Mouse (Mus musculus): ENCODE results near the gene Usp17lc.
"Not testable (repeated sequence)": the region's sequence is repeated elsewhere in the genome, so short reads cannot be mapped to it uniquely, and the experiment has no call there.

Usp17lc gene

GRCm38 (mm10) chr7:103414772-103415171 lies at the start of gene Usp17lc:
Usp17lc (plus strand) TSS chr7:103415072.
- not testable (repeated sequence) for DNase-seq (ENCODE audit: low spot score in 2 of 2)

- DNase-seq (ENCODE audit: low spot score in 2 of 2): no peak
Measured at GRCm38 (mm10) chr7:103386077-103386476, 28.8 kb upstream of the Usp17lc start, which contains the start of gene Olfr603. Olfr603 (minus strand) TSS chr7:103386177.

- DNase-seq (ENCODE audit: low spot score in 2 of 2): no peak
Measured at GRCm38 (mm10) chr7:103397758-103398157, 17.1 kb upstream of the Usp17lc start.

GRCm38 (mm10) chr7:103398981-103399380 lies 15.9 kb upstream of the Usp17lc start:
- DNase-seq (ENCODE audit: low spot score in 2 of 2): no peak

- DNase-seq (ENCODE audit: low spot score in 2 of 2): not testable (repeated sequence)
Measured at GRCm38 (mm10) chr7:103406521-103407055, 8.3 kb upstream of the Usp17lc start.

GRCm38 (mm10) chr7:103445339-103445738 lies 30.5 kb downstream of the Usp17lc start, which contains the start of gene Olfr605:
Olfr605 (minus strand) TSS chr7:103445439.
- no peak for DNase-seq (ENCODE audit: low spot score in 2 of 2)

GRCm38 (mm10) chr7:103448746-103449145 lies 33.9 kb downstream of the Usp17lc start, which contains the start of gene Olfr606:
Olfr606 (plus strand) TSS chr7:103449046.
- no peak for DNase-seq (ENCODE audit: low spot score in 2 of 2)

GRCm38 (mm10) chr7:103460590-103460989 lies 45.7 kb downstream of the Usp17lc start:
- no peak for DNase-seq (ENCODE audit: low spot score in 2 of 2)

Measured in heart, adult 9 months (tissue).